In the genomic region with DNA sequence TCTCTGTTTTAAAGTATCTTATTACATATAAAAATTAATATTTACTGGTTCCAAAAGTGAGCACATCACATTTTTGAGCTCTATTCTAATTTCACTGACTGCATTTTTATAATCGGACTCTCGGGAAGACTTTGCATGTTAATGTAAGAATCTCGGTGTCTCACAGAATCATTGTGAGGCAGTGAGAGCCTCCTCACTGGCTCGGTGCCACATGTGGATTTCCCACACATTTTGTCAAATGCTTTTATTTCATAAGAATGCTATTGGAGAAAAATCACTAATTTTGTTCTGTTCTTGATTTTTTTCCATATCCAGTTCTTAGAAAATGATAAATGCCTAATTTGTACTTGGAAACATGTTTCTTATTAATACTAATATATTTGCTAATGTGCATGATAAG, we compare ENCODE assay signal across 27 mouse cellular contexts.
DNase-seq lines count a peak whose midpoint lies in the region; ATAC-seq and TF ChIP-seq lines count a peak whose summit lies in the region.
"Had no signal": no experiment of that assay in that cellular context is flagged by ENCODE, and none has a peak within 500 bp of the region (broad histone marks: within the 10 kb centered on the region; RNA-seq: fewer than 3 reads in every experiment).

No protein-coding gene starts in this region.

- TF ChIP-seq CTCF in hindbrain, postnatal 0 days (IDR thresholded peaks at IDR 0.05; ENCODE audit: low read depth) = no peak
- TF ChIP-seq CTCF in lung, embryonic 14.5 days (IDR thresholded peaks at IDR 0.05; ENCODE audit: low read depth) = no peak

- peak; percentile 8 for DNase-seq in forebrain, embryonic 14.5 days (ENCODE audit: low spot score)
- peak; percentile 5 for DNase-seq in hindbrain, postnatal 0 days (ENCODE audit: low spot score)
- peak; percentile 21 for DNase-seq in lung, embryonic 14.5 days
- DNase-seq in lung, postnatal 10 days = no peak
- DNase-seq in brain, adult 2 months (ENCODE audit: low read depth, low spot score) = peak; percentile 29
- DNase-seq: adrenal gland, postnatal 14 days; cerebellum, adult 18-20 months; embryo, embryonic 11 days; gastrocnemius, postnatal 36 days; heart, adult 18-20 months; heart, postnatal 36 days; kidney, adult 11 months; kidney, postnatal 14 days; lung, postnatal 4 days; thymus, postnatal 4 days had no signal

- H3K36me3 ChIP-seq in forebrain, embryonic 14.5 days (ENCODE audit: control insufficient read depth, insufficient read depth, low read length) = no peaks in the 10 kb centered on the region
- no peaks in the 10 kb centered on the region for H3K36me3 ChIP-seq in forebrain, embryonic 12.5 days (replicated peaks)
- no peaks in the 10 kb centered on the region for H3K36me3 ChIP-seq in hindbrain, postnatal 0 days (ENCODE audit: insufficient read depth, low read length)
- no peaks in the 10 kb centered on the region for H3K36me3 ChIP-seq in hindbrain, embryonic 12.5 days
- no peaks in the 10 kb centered on the region for H3K36me3 ChIP-seq in lung, embryonic 14.5 days (ENCODE audit: insufficient read depth)
- no peaks in the 10 kb centered on the region for H3K36me3 ChIP-seq in intestine, embryonic 16.5 days (ENCODE audit: control insufficient read depth, insufficient read depth, low read length)
- H3K36me3 ChIP-seq: embryonic facial prominence, embryonic 13.5 days; hindbrain, embryonic 13.5 days; limb, embryonic 12.5 days; midbrain, embryonic 12.5 days had no signal

- H3K4me2 ChIP-seq in forebrain, embryonic 14.5 days (ENCODE audit: low read length) = no peak overlapping the region
- no peak overlapping the region for H3K4me2 ChIP-seq in forebrain, embryonic 12.5 days
- H3K4me2 ChIP-seq in hindbrain, postnatal 0 days (ENCODE audit: low read depth, low read length) = no peak overlapping the region
- H3K4me2 ChIP-seq in hindbrain, embryonic 12.5 days (replicated peaks) = no peak overlapping the region
- no peak overlapping the region for H3K4me2 ChIP-seq in lung, embryonic 14.5 days
- H3K4me2 ChIP-seq in intestine, embryonic 16.5 days (ENCODE audit: low read depth, low read length) = no peak overlapping the region
- H3K4me2 ChIP-seq: embryonic facial prominence, embryonic 13.5 days; heart, embryonic 11.5 days; hindbrain, embryonic 13.5 days; limb, embryonic 12.5 days; liver, embryonic 11.5 days; midbrain, embryonic 12.5 days had no signal

- H3K27ac ChIP-seq in forebrain, embryonic 14.5 days (ENCODE audit: low read depth, low read length) = no peak overlapping the region
- H3K27ac ChIP-seq in forebrain, embryonic 12.5 days = no peak overlapping the region
- no peak overlapping the region for H3K27ac ChIP-seq in hindbrain, postnatal 0 days
- no peak overlapping the region for H3K27ac ChIP-seq in hindbrain, embryonic 12.5 days
- H3K27ac ChIP-seq in lung, embryonic 14.5 days (ENCODE audit: low read depth) = no peak overlapping the region
- H3K27ac ChIP-seq in intestine, embryonic 16.5 days (ENCODE audit: low read length) = no peak overlapping the region
- H3K27ac ChIP-seq: embryonic facial prominence, embryonic 13.5 days; hindbrain, embryonic 13.5 days; limb, embryonic 12.5 days; midbrain, embryonic 12.5 days had no signal

- no peak overlapping the region for H3K9ac ChIP-seq in forebrain, embryonic 14.5 days (ENCODE audit: low read length)
- H3K9ac ChIP-seq in forebrain, embryonic 12.5 days = no peak overlapping the region
- no peak overlapping the region for H3K9ac ChIP-seq in hindbrain, postnatal 0 days (replicated peaks; ENCODE audit: low read length)
- H3K9ac ChIP-seq in hindbrain, embryonic 12.5 days = no peak overlapping the region
- no peak overlapping the region for H3K9ac ChIP-seq in lung, embryonic 14.5 days
- no peak overlapping the region for H3K9ac ChIP-seq in intestine, embryonic 16.5 days (ENCODE audit: low read depth, low read length)
- H3K9ac ChIP-seq: embryonic facial prominence, embryonic 13.5 days; hindbrain, embryonic 13.5 days; limb, embryonic 12.5 days; midbrain, embryonic 12.5 days had no signal

- H3K27me3 ChIP-seq in forebrain, embryonic 14.5 days (replicated peaks; ENCODE audit: control insufficient read depth, insufficient read depth, low read length) = no peaks in the 10 kb centered on the region
- H3K27me3 ChIP-seq in forebrain, embryonic 12.5 days = no peaks in the 10 kb centered on the region
- no peaks in the 10 kb centered on the region for H3K27me3 ChIP-seq in hindbrain, postnatal 0 days (ENCODE audit: insufficient read depth, low read length)
- no peaks in the 10 kb centered on the region for H3K27me3 ChIP-seq in hindbrain, embryonic 12.5 days
- H3K27me3 ChIP-seq in lung, embryonic 14.5 days (ENCODE audit: insufficient read depth, low read length) = no peaks in the 10 kb centered on the region
- no peaks in the 10 kb centered on the region for H3K27me3 ChIP-seq in intestine, embryonic 16.5 days (replicated peaks; ENCODE audit: control insufficient read depth, insufficient read depth, low read length)
- H3K27me3 ChIP-seq: embryonic facial prominence, embryonic 13.5 days; hindbrain, embryonic 13.5 days; limb, embryonic 12.5 days; megakaryocyte, embryonic 14.5 days; midbrain, embryonic 12.5 days had no signal

- no peaks in the 10 kb centered on the region for H3K9me3 ChIP-seq in forebrain, embryonic 14.5 days (replicated peaks; ENCODE audit: control insufficient read depth, low read length)
- H3K9me3 ChIP-seq in forebrain, embryonic 12.5 days = 0 out of 2 replicates have a peak, but pooled peaks cover 3% of the 10 kb centered on the region
- no peaks in the 10 kb centered on the region for H3K9me3 ChIP-seq in hindbrain, postnatal 0 days (ENCODE audit: low read length)
- H3K9me3 ChIP-seq in hindbrain, embryonic 12.5 days (replicated peaks) = no peaks in the 10 kb centered on the region
- no peaks in the 10 kb centered on the region for H3K9me3 ChIP-seq in lung, embryonic 14.5 days (ENCODE audit: low read depth, low read length)
- H3K9me3 ChIP-seq in intestine, embryonic 16.5 days (ENCODE audit: control insufficient read depth, low read length) = no peaks in the 10 kb centered on the region
- H3K9me3 ChIP-seq: embryonic facial prominence, embryonic 13.5 days; limb, embryonic 12.5 days; midbrain, embryonic 12.5 days had no signal

- no peak for ATAC-seq in forebrain, embryonic 14.5 days
- no peak for ATAC-seq in forebrain, embryonic 12.5 days (ENCODE audit: low FRiP score)
- ATAC-seq in hindbrain, postnatal 0 days = no peak
- ATAC-seq in hindbrain, embryonic 12.5 days (ENCODE audit: low FRiP score) = no peak
- ATAC-seq in lung, embryonic 14.5 days (ENCODE audit: insufficient read depth) = no peak
- ATAC-seq in intestine, embryonic 16.5 days = no peak
- ATAC-seq: CD4-positive, CD25-positive, alpha-beta regulatory T cell, adult 4 months had no signal

- no peaks in the 10 kb centered on the region for H3K4me1 ChIP-seq in forebrain, embryonic 14.5 days (ENCODE audit: control insufficient read depth, insufficient read depth, low read length)
- H3K4me1 ChIP-seq in forebrain, embryonic 12.5 days = no peaks in the 10 kb centered on the region
- no peaks in the 10 kb centered on the region for H3K4me1 ChIP-seq in hindbrain, postnatal 0 days (ENCODE audit: insufficient read depth, low read length)
- H3K4me1 ChIP-seq in hindbrain, embryonic 12.5 days = no peaks in the 10 kb centered on the region
- no peaks in the 10 kb centered on the region for H3K4me1 ChIP-seq in lung, embryonic 14.5 days (ENCODE audit: insufficient read depth)
- no peaks in the 10 kb centered on the region for H3K4me1 ChIP-seq in intestine, embryonic 16.5 days (ENCODE audit: control insufficient read depth, insufficient read depth, low read length)
- H3K4me1 ChIP-seq: embryonic facial prominence, embryonic 13.5 days; hindbrain, embryonic 13.5 days; limb, embryonic 12.5 days; megakaryocyte, embryonic 14.5 days; midbrain, embryonic 12.5 days had no signal

- no peak overlapping the region for H3K4me3 ChIP-seq in forebrain, embryonic 14.5 days (ENCODE audit: low read depth, low read length)
- H3K4me3 ChIP-seq in forebrain, embryonic 12.5 days (replicated peaks) = no peak overlapping the region
- no peak overlapping the region for H3K4me3 ChIP-seq in hindbrain, postnatal 0 days (ENCODE audit: low read length)
- no peak overlapping the region for H3K4me3 ChIP-seq in hindbrain, embryonic 12.5 days
- no peak overlapping the region for H3K4me3 ChIP-seq in lung, embryonic 14.5 days (ENCODE audit: low read depth, low read length)
- no peak overlapping the region for H3K4me3 ChIP-seq in intestine, embryonic 16.5 days (ENCODE audit: low read length)
- H3K4me3 ChIP-seq: embryonic facial prominence, embryonic 13.5 days; erythroblast, embryonic 14.5 days; hindbrain, embryonic 13.5 days; limb, embryonic 12.5 days; megakaryocyte, embryonic 14.5 days; midbrain, embryonic 12.5 days had no signal

- WGBS in forebrain, embryonic 14.5 days = 81% methylated on average over 4 of the region's 4 CpGs
- whole genome bisulfite sequencing in forebrain, embryonic 12.5 days = 89% methylated on average over 4 of the region's 4 CpGs
- 61% methylated on average over 4 of the region's 4 CpGs for WGBS in hindbrain, postnatal 0 days
- whole genome bisulfite sequencing in hindbrain, embryonic 12.5 days = 90% methylated on average over 4 of the region's 4 CpGs
- 77% methylated on average over 4 of the region's 4 CpGs for WGBS in lung, embryonic 14.5 days
- 85% methylated on average over 4 of the region's 4 CpGs for WGBS in intestine, embryonic 16.5 days
